Mouse (Mus musculus): ENCODE results near the gene Spdye4c. TPM values are rescaled to one million over a fixed set of nuclear protein-coding genes. Genes with fewer than 3 reads are reported as not detected.

Gene Spdye4c
- total RNA-seq (2015) (not detected in 2 replicates), total RNA-seq (2017) (not detected in 2 replicates)

GRCm38 (mm10) chr2:128590909-128591308, at the start of gene Spdye4c:
Spdye4c (plus strand) TSS chr2:128591209.
- no peak for ATAC-seq (replicated peaks; ENCODE audit: poor library complexity)

GRCm38 (mm10) chr2:128543495-128543894, 47.5 kb upstream of the Spdye4c start:
- ATAC-seq (replicated peaks; ENCODE audit: poor library complexity), result 0 out of 2 replicates have a peak, but pooled peaks have one; percentile 16

GRCm38 (mm10) chr2:128544421-128545137, 46.4 kb upstream of the Spdye4c start:
- ATAC-seq (replicated peaks; ENCODE audit: poor library complexity), result peak; percentile 94

- ATAC-seq (replicated peaks; ENCODE audit: poor library complexity), result no peak
Observed at GRCm38 (mm10) chr2:128545447-128545846, 45.6 kb upstream of the Spdye4c start.

- no peak for ATAC-seq (replicated peaks; ENCODE audit: poor library complexity)
Observed at GRCm38 (mm10) chr2:128547079-128547478, 43.9 kb upstream of the Spdye4c start.

GRCm38 (mm10) chr2:128548262-128548661, 42.7 kb upstream of the Spdye4c start:
- ATAC-seq (replicated peaks; ENCODE audit: poor library complexity), result no peak

GRCm38 (mm10) chr2:128549561-128549960, 41.4 kb upstream of the Spdye4c start:
- no peak for ATAC-seq (replicated peaks; ENCODE audit: poor library complexity)

GRCm38 (mm10) chr2:128549963-128550362, 41.0 kb upstream of the Spdye4c start:
- no peak for ATAC-seq (replicated peaks; ENCODE audit: poor library complexity)

- no peak for ATAC-seq (replicated peaks; ENCODE audit: poor library complexity)
Observed at GRCm38 (mm10) chr2:128552080-128552791, 38.8 kb upstream of the Spdye4c start.

- no peak for ATAC-seq (replicated peaks; ENCODE audit: poor library complexity)
Observed at GRCm38 (mm10) chr2:128552798-128553720, 38.0 kb upstream of the Spdye4c start.

- no peak for ATAC-seq (replicated peaks; ENCODE audit: poor library complexity)
Observed at GRCm38 (mm10) chr2:128555082-128555481, 35.9 kb upstream of the Spdye4c start.

GRCm38 (mm10) chr2:128564195-128564594, 26.8 kb upstream of the Spdye4c start:
- no peak for ATAC-seq (replicated peaks; ENCODE audit: poor library complexity)

GRCm38 (mm10) chr2:128565904-128566303, 25.1 kb upstream of the Spdye4c start:
- ATAC-seq (replicated peaks; ENCODE audit: poor library complexity), result no peak

- ATAC-seq (replicated peaks; ENCODE audit: poor library complexity), result peak; percentile 58
Observed at GRCm38 (mm10) chr2:128566304-128567147, 24.5 kb upstream of the Spdye4c start.

GRCm38 (mm10) chr2:128568018-128568417, 23.0 kb upstream of the Spdye4c start:
- ATAC-seq (replicated peaks; ENCODE audit: poor library complexity), result no peak

GRCm38 (mm10) chr2:128568490-128568889, 22.5 kb upstream of the Spdye4c start:
- no peak for ATAC-seq (replicated peaks; ENCODE audit: poor library complexity)

- no peak for ATAC-seq (replicated peaks; ENCODE audit: poor library complexity)
Observed at GRCm38 (mm10) chr2:128571001-128571400, 20.0 kb upstream of the Spdye4c start.

- ATAC-seq (replicated peaks; ENCODE audit: poor library complexity), result peak; percentile 96
Observed at GRCm38 (mm10) chr2:128572726-128573624, 18.0 kb upstream of the Spdye4c start.

GRCm38 (mm10) chr2:128582881-128583280, 8.1 kb upstream of the Spdye4c start:
- no peak for ATAC-seq (replicated peaks; ENCODE audit: poor library complexity)
